Mouse (Mus musculus) brain, adult 2 months (tissue): ENCODE data around the gene Sox6.

Source experiments
- DNase-seq: peaks from one replicate; pipeline ENCODE4 v3.0.0; 2011; ENCODE audit warnings: low read depth, low spot score

The Sox6 gene

DNA sequence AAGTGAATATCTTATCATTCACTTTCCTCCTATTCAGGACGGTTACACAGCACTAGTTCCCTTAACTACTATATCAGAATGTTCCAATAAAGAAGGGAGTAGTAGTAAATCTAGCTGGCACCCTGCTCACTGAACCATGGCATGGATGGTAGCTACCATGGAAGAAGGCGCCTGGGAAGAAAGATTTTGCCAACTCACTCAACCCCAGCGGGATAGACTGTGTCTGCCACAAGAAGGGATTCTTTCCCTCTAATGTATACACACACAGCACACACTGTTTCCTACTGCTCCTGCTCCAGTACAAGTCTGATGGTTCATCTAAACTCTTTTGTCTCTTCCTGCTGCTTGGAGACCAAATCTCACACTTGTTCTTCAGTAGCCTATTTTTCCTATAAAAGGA lies 147.1 kb downstream of the Sox6 start:
- no peak for DNase-seq

DNA sequence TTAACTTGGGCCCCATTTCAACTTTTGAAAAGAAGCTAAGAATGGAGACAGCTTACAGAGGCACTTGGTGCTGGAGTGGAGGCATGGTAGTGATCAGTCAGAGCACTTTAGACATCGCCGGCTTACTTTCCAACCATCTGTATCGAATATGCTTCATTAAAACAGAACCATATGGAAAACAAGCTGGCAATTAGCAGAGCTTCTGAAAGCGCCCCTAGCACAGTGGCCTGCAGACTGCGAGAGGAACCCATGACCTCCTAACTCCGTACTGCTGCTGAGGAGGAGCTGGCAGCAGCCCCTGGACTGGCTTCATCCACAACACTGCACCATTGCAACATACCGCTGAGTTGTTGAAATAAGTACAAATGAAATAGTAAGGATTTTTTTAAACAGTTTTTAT lies 148.7 kb downstream of the Sox6 start:
- DNase-seq, result peak; percentile 6

DNA sequence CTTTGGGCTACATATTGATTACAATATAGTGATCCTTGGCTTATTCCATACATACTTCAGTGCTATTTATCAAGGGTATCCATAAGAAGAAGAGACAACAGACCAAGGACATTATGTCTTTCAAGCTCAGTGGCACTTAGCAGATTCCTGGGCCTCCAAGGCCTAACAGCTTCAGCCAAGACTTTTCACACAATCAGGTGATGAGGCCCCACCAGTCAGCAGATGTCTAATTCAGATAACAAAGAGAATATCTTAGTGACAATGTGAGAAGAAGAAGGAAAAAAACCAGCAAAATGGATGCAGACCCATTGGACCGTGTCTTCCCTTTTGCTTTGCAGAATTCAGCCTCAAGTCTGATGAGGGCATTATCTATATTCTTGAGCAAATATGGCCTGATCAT lies 150.0 kb downstream of the Sox6 start:
- no peak for DNase-seq

DNA sequence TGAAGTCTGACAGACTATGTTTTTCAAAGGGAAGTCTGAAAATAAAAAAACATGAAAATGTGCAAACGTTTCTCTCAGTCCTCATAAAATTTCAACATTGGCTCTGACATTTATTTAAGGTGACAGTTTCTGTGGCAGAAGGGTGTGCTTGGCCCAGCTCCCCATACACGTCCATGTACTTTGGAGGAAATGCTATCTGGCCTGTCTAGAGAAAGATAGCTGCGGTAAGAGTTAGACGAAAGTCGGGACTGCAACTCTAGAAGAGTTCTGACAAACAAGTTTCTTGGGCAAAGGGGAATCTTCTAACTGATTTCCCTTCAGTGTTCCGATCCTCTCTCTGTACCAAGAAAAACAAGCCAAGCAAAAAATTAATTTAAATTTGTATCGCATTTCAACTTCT lies 150.5 kb downstream of the Sox6 start:
- DNase-seq, result no peak

DNA sequence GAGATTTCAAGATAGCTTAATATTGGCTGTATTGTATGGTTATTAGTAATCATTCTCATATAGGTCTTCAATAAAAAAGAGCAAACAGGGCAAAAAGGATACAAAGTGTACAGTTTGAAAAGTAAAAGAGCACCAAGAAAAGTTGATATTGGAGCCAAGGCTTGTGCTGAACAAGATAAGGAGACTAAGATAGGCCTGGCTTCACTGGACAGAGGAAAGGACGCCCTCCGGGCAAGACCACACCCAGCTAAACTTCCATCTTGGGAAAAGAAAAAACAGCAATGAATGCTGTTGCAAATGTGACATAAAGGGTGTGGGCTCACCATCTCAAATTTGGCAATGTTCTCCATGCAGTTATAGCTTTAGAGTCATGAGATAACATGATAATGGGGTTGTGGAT lies 165.7 kb downstream of the Sox6 start:
- no peak for DNase-seq

DNA sequence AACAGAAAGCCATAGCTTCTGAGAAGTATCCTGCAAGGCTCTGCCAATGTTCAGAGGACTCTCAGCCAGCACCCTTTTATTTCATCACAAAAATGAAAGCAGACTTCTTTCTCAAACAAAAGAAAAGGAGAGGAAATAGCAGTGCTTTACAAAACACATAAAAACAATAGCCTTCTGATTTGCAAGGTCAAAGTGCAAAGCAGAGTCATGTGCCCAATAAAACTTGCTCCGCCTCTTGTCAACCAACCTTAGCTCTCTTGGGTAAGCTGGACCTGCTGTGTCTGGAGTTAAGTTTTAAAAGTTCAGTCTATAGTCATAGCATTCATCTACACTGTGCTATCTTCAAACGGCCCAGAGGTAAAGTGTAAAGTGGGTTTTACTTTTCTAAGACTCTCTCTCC lies 170.1 kb downstream of the Sox6 start:
- no peak for DNase-seq

DNA sequence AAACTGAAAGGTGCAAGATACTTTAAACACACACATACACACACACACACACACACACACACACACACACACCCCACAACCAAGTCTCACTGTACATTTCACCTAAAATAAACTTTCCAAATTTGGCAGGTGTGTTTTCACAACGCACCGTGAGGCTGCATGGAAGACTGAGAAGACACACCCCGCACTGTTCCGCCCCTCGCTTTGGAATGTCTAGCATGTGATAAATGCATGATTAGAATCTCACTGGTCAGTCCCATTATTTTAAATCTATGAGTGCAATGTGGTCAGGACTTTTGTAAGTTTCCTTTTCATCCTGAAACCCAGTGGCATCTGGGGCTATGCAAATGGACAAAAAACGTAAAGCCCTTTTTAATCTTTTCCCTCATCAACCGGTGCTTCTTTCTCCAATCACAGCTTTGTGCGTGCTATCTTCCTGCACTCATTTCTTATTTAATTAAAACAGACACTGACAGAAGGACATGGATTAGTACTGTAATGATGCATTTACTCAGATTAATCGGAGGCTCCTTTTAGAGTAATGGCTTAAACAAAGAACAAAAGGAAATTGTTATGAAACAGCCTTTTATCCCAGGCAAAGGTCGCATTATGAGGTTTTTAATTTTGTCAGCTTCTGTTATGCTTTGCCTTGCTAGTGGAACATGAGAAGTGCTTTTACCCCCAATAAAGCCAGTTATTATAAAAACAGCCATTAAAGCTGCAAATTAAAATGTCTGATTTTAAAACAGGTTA lies 170.9 kb downstream of the Sox6 start:
- no peak for DNase-seq

DNA sequence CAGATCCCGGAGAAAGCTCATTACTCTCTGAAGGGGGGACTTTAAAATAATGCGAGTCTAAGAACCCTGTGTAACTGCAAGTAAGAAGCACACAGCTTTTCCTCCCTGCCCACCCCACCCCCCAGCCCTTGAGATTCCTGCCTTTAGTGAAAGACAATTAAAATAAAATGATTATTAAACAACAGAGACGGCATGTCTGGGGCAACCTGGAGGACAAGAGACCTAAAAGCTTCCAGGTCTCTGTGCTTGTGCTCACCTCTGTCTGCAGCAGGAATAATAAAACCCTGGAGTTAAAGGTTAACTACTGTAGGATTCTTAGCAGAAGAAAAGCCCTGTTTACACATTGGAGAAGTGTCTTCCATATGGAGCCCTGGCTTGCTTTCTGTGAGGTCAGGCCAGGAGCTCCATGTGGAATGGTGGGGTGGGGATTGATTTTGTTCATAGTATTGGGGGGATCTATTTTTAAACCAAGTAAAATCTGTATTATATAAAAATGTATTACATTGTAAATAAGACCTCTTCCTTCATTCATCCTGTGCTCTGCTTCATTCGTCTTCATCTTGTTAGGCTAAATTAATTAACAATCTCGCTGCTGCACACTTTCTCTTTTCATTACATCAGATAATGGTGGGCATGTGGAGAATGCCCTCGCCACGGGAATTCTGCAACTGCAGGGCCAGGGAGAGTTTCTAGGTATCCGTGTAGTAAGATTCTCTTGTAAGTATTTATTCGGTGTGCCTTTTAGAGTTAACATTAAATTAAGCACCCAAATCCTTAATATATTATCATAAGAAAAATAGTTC lies 171.7 kb downstream of the Sox6 start:
- no peak for DNase-seq

DNA sequence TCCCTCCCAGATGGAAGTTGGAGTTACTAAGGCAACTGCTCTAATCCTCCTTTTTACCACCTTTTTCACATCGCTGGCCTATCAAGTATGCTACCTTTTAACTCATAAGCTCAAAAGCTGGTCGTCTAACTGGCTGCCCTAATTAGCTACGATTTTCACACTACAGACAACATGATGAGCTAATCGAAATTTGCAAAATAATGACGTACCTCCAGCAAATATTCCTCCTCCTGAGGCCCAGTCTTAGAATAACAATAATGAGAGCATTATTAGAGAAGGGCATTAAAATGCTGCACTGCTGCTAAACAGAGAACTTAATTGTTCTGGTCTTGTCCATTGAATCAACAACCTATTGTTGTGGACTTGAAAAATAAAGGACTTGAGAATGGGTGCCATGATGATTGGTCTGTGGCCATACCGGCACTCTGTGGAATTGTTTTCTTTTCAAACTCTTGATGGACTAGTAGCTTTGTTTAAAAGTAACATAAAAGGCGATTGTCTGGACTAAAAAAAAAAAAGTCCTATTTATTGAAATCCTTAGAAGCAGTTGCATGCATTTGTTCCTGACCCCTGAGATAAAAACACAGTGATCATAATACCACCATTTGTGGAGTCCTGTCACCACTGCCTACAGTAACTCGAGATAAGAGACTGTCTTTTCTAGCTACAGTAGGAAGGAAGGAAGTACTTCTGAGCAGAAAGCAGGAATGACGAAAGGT lies 172.5 kb downstream of the Sox6 start:
- peak; percentile 73 for DNase-seq

DNA sequence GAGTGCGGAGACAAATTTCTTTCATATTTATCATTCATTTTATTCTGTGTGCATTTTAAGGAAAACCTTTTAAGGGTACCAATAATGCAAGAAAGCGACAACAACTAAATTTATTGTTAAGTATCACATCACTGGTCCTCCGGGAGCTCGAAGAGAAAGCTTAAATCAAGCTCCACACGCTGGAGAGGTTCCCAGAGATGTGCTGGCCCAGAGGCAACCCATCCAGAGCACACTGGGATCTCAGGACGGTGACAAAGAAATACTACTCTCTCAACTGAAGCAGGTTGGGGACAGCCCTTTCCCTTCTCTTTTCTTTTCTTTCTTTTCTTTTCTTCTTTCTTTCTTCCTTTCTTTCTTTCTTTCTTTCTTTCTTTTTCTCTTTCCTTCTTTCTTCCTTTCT lies 173.4 kb downstream of the Sox6 start:
- peak; percentile 8 for DNase-seq

DNA sequence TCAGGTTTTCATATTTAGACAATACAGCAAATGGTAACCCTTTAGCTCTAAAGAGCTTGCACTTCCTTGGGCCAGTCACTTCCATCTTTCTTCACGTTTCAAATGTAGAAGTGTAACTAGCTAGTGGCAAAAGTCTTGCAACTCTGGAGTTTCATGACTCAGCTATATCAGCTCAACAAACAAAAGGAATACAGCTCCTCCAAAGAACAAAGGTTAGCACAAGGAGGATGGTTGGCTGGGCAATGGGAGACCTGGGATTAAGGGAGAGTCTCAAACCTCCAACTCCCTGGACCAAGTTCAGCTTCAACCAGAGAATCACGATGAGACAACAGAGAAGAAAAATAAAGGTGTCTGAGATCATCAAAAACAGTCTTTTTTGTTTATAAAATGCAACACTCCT lies 174.2 kb downstream of the Sox6 start:
- no peak for DNase-seq

DNA sequence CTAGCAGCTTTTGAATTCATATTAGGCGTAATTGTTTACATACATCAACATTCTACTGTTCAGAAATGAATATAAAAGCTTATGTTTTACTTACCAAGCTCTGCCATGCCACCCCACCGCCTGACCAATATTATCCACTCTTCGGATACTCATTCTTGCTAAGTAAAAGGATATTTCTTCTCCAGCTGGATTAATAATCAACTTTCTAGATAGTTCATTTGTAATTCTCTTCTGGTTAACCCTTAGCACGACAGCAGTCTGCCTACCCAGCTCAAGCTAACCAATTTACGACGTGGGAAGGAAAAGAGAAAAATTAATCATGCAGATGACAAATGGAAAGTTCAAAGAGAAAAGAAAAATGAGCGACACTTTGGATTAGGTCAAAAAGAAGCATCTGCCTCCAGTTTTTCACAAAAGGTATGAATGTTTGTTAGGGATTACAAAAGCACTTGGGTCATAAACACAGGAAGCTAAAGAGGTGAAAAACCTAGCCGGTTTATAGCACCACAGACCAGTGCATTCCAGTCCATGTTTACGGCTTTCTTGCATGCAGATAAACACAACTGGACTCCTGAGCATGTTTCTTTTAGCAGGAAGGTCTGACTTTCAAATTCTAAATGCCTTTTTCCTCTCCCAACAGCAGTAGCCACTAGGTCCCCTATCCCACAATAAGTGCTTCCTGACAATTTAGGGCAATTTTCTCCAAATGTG lies 178.8 kb downstream of the Sox6 start:
- DNase-seq, result no peak

DNA sequence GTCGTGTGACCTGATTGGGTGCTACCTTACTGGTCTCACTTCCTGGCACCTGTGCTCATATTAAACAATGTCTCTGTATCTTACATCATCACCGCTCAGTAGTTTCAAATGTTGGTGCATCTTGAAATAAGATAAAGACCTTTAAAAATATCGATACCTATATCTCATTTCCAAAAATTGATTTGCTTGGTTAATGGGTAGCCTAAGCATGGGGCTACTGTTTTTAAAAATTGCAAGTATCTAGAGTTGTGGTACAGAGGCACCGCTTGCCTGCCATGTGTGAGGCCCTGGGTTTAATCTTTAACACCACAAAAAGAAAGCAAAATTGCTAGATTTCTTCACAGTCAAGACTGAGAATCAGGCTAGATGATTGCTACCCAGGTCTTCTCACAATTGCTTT lies 187.5 kb downstream of the Sox6 start:
- no peak for DNase-seq

DNA sequence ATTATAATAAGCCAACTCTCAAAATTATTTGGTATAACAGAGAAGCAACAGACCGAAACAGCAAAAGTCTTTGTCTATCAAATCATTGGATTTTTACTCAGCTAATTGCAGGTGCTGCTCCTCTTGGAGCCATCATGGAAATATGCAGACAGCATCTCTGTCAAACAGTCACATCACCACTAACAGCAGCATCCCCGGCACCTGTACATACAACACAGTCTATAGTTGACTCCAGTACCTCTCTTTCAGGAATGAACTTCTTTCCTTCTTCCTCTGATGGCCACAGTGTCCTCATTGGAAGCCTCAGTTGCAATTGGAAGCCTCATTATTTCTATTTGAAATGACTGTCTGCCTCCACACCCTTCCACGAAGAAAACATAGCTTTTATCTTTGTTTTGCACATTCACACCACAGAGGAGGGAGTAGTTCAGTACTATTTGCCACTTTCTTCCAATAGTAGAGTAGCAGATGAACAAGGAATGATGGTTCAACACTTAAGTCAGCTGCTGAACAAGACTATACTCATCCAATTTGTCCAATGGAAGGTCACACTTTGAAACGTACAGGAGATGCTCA lies 192.7 kb downstream of the Sox6 start:
- no peak for DNase-seq

DNA sequence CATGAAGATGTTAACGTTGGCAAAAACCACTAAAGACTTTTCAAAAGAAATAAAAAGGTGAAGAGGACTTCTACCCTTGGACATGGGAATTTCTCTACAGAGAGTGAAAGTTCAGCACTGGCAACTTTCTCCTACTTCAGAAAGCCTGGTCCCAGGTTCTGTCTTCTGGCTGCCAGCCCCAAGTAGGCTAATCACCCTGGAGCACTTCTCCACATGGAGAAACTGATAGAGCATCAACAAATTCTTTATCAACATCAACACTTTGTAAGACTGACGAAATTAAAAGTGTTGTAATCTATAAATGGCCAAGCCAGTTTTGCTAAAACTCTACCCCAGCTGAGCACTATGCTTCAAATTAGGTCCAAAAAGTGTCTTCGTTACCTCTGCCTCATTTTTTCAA lies 193.7 kb downstream of the Sox6 start:
- DNase-seq, result no peak

DNA sequence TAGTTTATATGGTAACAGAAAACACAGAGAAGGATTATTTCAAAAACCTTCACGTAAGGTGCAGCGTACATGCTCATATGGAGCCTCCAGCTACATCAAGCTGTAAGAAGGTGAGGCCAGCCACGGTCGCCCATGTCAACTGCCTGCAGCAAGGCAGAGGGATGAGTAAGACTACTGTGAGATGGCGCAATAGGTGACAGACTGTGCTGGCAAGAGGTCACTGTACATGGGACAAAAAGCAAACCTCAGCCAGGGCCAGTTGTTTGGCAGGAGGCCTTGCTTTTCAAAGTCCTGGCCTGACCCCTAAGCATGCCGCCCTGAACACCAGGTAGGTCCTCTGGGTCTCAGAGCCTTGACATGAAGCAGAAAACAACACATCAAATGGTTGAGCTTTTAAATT lies 194.2 kb downstream of the Sox6 start:
- DNase-seq, result no peak

DNA sequence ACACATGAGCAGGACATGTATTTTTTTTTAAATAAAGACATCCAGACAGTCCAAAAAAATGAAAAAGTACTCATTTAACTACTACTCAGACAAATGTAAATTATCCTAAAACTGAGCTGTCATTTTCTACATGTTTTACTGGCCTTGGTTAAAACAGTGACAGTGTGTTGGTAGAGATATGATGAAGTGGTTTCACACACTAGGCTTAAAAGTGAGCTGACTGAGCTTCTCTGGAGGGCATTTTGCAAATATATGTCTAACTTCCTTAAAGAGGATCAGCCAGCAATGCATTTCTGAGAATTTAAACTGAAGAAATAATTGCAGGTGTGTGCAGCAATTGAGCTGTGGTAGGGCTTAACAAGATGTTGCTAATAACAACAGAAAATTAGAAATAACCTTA lies 196.3 kb downstream of the Sox6 start:
- DNase-seq, result no peak

DNA sequence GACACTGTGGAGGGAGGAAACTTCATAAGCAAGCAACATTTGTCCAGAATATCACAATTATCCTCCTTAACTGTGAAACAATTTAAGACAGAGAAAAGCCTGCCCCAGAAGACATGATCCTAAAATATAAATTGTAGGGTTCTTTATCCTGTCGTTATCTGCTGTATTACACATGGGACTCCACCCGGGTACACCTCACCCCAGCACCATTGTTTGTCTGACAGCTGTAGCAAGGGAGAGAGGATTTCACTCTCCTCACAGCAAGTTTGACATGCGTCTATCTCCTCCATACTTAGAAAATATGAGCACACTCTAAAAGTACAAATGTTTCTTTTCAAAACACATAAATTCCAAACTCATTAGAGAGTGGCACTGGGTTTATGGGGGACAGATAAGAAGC lies 198.0 kb downstream of the Sox6 start:
- no peak for DNase-seq

DNA sequence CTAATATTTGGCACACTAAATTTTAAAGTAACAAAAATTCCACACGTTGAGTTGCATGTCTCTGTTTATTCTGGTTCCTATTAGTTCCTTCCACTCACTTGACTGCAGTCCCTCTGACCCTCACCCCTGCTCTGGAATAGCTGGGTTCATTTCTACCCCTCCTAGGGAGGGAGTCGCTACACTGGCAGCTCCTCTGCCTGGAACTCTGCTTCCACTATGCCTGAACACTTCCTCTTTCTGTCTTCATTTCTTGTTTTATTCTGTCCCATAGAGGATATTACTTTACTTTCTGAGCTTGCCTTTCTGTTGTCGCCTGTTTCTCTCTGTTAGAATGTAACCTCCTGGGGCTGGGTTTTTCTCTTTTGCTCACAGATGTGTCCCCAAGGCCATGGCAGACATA lies 203.6 kb downstream of the Sox6 start:
- DNase-seq, result no peak

DNA sequence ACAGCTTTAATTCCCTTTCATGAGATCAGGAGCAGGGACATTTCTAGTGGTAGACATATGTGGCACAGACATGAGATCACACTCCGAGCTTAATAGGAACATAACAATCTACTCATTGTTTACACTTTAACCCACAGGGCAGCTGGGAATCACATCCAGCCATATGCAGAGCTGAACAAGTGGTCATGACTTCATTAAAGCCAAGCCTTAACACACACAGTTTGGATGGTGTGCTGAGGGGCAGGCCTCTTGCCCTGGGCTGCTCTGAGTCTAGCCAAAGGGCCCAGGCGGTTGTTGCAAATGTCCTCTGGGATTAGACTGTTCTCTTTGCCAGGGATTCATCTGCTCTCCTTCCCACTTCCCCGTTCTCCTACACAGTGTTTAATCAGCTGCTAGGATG lies 204.9 kb downstream of the Sox6 start:
- no peak for DNase-seq
